Comparison of ENCODE assay signal across 15 mouse cellular contexts in genomic region chr8:77051399-77052275, GRCm38 (mm10).
DNase-seq lines count a peak whose midpoint lies in the region; ATAC-seq and TF ChIP-seq lines count a peak whose summit lies in the region.
"Had no signal": no experiment of that assay in that cellular context is flagged by ENCODE, and none has a peak within 500 bp of the region (broad histone marks: within the 10 kb centered on the region; RNA-seq: fewer than 3 reads in every experiment).

No protein-coding gene starts in this region.

- ATAC-seq in forebrain, embryonic 14.5 days = peak; percentile 60
- ATAC-seq in forebrain, embryonic 11.5 days (replicated peaks; ENCODE audit: low FRiP score) = no peak
- peak; percentile 95 for ATAC-seq in hindbrain, embryonic 16.5 days

- no peaks in the 10 kb centered on the region for H3K27me3 ChIP-seq in forebrain, embryonic 14.5 days (replicated peaks; ENCODE audit: control insufficient read depth, insufficient read depth, low read length)
- no peaks in the 10 kb centered on the region for H3K27me3 ChIP-seq in forebrain, embryonic 11.5 days (ENCODE audit: control insufficient read depth, insufficient read depth, low read length)
- H3K27me3 ChIP-seq in hindbrain, embryonic 16.5 days (replicated peaks; ENCODE audit: control insufficient read depth, insufficient read depth, low read length) = no peaks in the 10 kb centered on the region
- H3K27me3 ChIP-seq: embryonic facial prominence, embryonic 13.5 days; limb, embryonic 12.5 days had no signal

- no peaks in the 10 kb centered on the region for H3K36me3 ChIP-seq in forebrain, embryonic 14.5 days (ENCODE audit: control insufficient read depth, insufficient read depth, low read length)
- no peaks in the 10 kb centered on the region for H3K36me3 ChIP-seq in forebrain, embryonic 11.5 days (ENCODE audit: control insufficient read depth, insufficient read depth, low read length)
- H3K36me3 ChIP-seq in hindbrain, embryonic 16.5 days (ENCODE audit: control insufficient read depth, insufficient read depth, low read length) = no peaks in the 10 kb centered on the region
- H3K36me3 ChIP-seq: embryonic facial prominence, embryonic 13.5 days; limb, embryonic 12.5 days had no signal

- H3K4me3 ChIP-seq in forebrain, embryonic 14.5 days (ENCODE audit: low read depth, low read length) = no peak overlapping the region
- no peak overlapping the region for H3K4me3 ChIP-seq in forebrain, embryonic 11.5 days (ENCODE audit: low read depth, low read length)
- no peak overlapping the region for H3K4me3 ChIP-seq in hindbrain, embryonic 16.5 days (ENCODE audit: low read length)
- no peak overlapping the region for H3K4me3 ChIP-seq in gastrocnemius, adult 2 months
- H3K4me3 ChIP-seq: embryonic facial prominence, embryonic 13.5 days; limb, embryonic 12.5 days had no signal

- no peak for TF ChIP-seq CTCF in gastrocnemius, adult 2 months (IDR thresholded peaks at IDR 0.05)

- intact Hi-C loops in gastrocnemius, adult 2 months (cut with DNase I) = no loop called here

- no peaks in the 10 kb centered on the region for H3K4me1 ChIP-seq in forebrain, embryonic 14.5 days (ENCODE audit: control insufficient read depth, insufficient read depth, low read length)
- H3K4me1 ChIP-seq in forebrain, embryonic 11.5 days (replicated peaks; ENCODE audit: control insufficient read depth, insufficient read depth, low read length) = no peaks in the 10 kb centered on the region
- no peaks in the 10 kb centered on the region for H3K4me1 ChIP-seq in hindbrain, embryonic 16.5 days (ENCODE audit: control insufficient read depth, insufficient read depth, low read depth, low read length)
- H3K4me1 ChIP-seq: embryonic facial prominence, embryonic 13.5 days; limb, embryonic 12.5 days had no signal

- no peaks in the 10 kb centered on the region for H3K9me3 ChIP-seq in forebrain, embryonic 14.5 days (replicated peaks; ENCODE audit: control insufficient read depth, low read length)
- no peaks in the 10 kb centered on the region for H3K9me3 ChIP-seq in forebrain, embryonic 11.5 days (ENCODE audit: control insufficient read depth, low read length)
- H3K9me3 ChIP-seq in hindbrain, embryonic 16.5 days (ENCODE audit: control insufficient read depth, low read length) = no peaks in the 10 kb centered on the region
- H3K9me3 ChIP-seq: embryonic facial prominence, embryonic 13.5 days; limb, embryonic 12.5 days had no signal

- 67% methylated on average over 10 of the region's 10 CpGs for WGBS in forebrain, embryonic 14.5 days
- 86% methylated on average over 10 of the region's 10 CpGs for WGBS in forebrain, embryonic 11.5 days
- 59% methylated on average over 10 of the region's 10 CpGs for WGBS in hindbrain, embryonic 16.5 days

- peak; percentile 59 for DNase-seq in forebrain, embryonic 14.5 days (ENCODE audit: low spot score)
- no peak for DNase-seq in forebrain, embryonic 11.5 days (ENCODE audit: low spot score)
- peak; percentile 18 to 44 for DNase-seq in layer of hippocampus, postnatal 10 days (ENCODE audit: low spot score in 2 of 2)
- no peak for DNase-seq in layer of hippocampus, postnatal 25 days (ENCODE audit: extremely low spot score in 1 of 2, low spot score in 1 of 2)
- DNase-seq in 3T3-L1 (ENCODE audit: low read depth, low spot score) = peak; percentile 19
- no peak for DNase-seq in gastrocnemius, adult 2 months
- no peak for DNase-seq in retina, postnatal 1 day
- DNase-seq: B cell, adult 2 months; heart, postnatal 14 days; kidney, adult 11 months; kidney, postnatal 4 days had no signal

- H3K4me2 ChIP-seq in forebrain, embryonic 14.5 days (ENCODE audit: low read length) = no peak overlapping the region
- no peak overlapping the region for H3K4me2 ChIP-seq in forebrain, embryonic 11.5 days (ENCODE audit: low read depth, low read length, severe bottlenecking)
- 0 out of 2 replicates have a peak overlapping the region, but pooled peaks have one; percentile 17 for H3K4me2 ChIP-seq in hindbrain, embryonic 16.5 days (ENCODE audit: low read length)
- H3K4me2 ChIP-seq: embryonic facial prominence, embryonic 13.5 days; limb, embryonic 12.5 days had no signal

- H3K9ac ChIP-seq in forebrain, embryonic 14.5 days (ENCODE audit: low read length) = no peak overlapping the region
- H3K9ac ChIP-seq in forebrain, embryonic 11.5 days (ENCODE audit: low read length) = no peak overlapping the region
- no peak overlapping the region for H3K9ac ChIP-seq in hindbrain, embryonic 16.5 days (ENCODE audit: low read depth, low read length)
- H3K9ac ChIP-seq: embryonic facial prominence, embryonic 13.5 days; limb, embryonic 12.5 days had no signal

- no peak overlapping the region for H3K27ac ChIP-seq in forebrain, embryonic 14.5 days (ENCODE audit: low read depth, low read length)
- H3K27ac ChIP-seq in forebrain, embryonic 11.5 days (ENCODE audit: low read depth, low read length) = no peak overlapping the region
- H3K27ac ChIP-seq in hindbrain, embryonic 16.5 days (ENCODE audit: low read depth, low read length) = no peak overlapping the region
- no peak overlapping the region for H3K27ac ChIP-seq in gastrocnemius, adult 2 months
- H3K27ac ChIP-seq: embryonic facial prominence, embryonic 13.5 days; limb, embryonic 12.5 days; macrophage had no signal

Comparison
In these comparisons a context has a peak if more than half of its experiments do, and no peak if none do; other contexts are left out.
1. DNase-seq: peak in forebrain, embryonic 14.5 days (single experiment), layer of hippocampus, postnatal 10 days (2 of 2) and 3T3-L1 (single experiment); none in forebrain, embryonic 11.5 days (single experiment), layer of hippocampus, postnatal 25 days (0 of 2), gastrocnemius, adult 2 months (single experiment) and retina, postnatal 1 day (single experiment).